8 mouse cellular contexts compared by ENCODE assay signal in genomic region chr14:102810121-102810921, GRCm38 (mm10).
A peak's percentile ranks its signal among the peaks of the same experiment; 100 is the strongest.
DNase-seq lines count a peak whose midpoint lies in the region; ATAC-seq lines count a peak whose summit lies in the region.

No protein-coding gene starts in this region.

- no peak overlapping the region for H3K9ac ChIP-seq in embryonic facial prominence, embryonic 13.5 days

- peak overlapping the region; percentile 11; the same call in 1 of the 2 replicates for H3K27ac ChIP-seq in embryonic facial prominence, embryonic 13.5 days

- ATAC-seq in embryonic facial prominence, embryonic 13.5 days (ENCODE audit: insufficient number of reproducible peaks, insufficient read depth, low FRiP score, low TSS enrichment, low read depth): no peak

- DNase-seq in gastrocnemius, adult 18-20 months (ENCODE audit: low spot score): peak; percentile 56
- DNase-seq in gastrocnemius, postnatal 10 days: no peak
- peak; percentile 77 for DNase-seq in kidney, adult 9 months
- DNase-seq in lung, postnatal 14 days: peak; percentile 32
- DNase-seq in thymus, postnatal 14 days: peak; percentile 75
- DNase-seq in ovary, postnatal 10 days (ENCODE audit: low spot score): no peak
- no peak for DNase-seq in Muller cell, postnatal 12 days (ENCODE audit: inconsistent ontology term)

- no peak overlapping the region for H3K4me2 ChIP-seq in embryonic facial prominence, embryonic 13.5 days

- H3K36me3 ChIP-seq in embryonic facial prominence, embryonic 13.5 days: no peaks in the 10 kb centered on the region

- H3K4me3 ChIP-seq in embryonic facial prominence, embryonic 13.5 days: no peak overlapping the region

- H3K27me3 ChIP-seq in embryonic facial prominence, embryonic 13.5 days: no peaks in the 10 kb centered on the region

- 53% methylated on average over 7 of the region's 7 CpGs for WGBS in embryonic facial prominence, embryonic 13.5 days

- H3K9me3 ChIP-seq in embryonic facial prominence, embryonic 13.5 days: no peaks in the 10 kb centered on the region

- peaks cover 29% of the 10 kb centered on the region for H3K4me1 ChIP-seq in embryonic facial prominence, embryonic 13.5 days

Comparison
In these comparisons a context has a peak if more than half of its experiments do, and no peak if none do; other contexts are left out.
1. DNase-seq: peak in gastrocnemius, adult 18-20 months (single experiment), kidney, adult 9 months (single experiment), lung, postnatal 14 days (single experiment) and thymus, postnatal 14 days (single experiment); none in gastrocnemius, postnatal 10 days (single experiment), ovary, postnatal 10 days (single experiment) and Muller cell, postnatal 12 days (single experiment).